Mouse (Mus musculus) embryonic facial prominence, embryonic 13.5 days (tissue): ENCODE data around the gene Lrig3. TPM values are rescaled to one million over a fixed set of nuclear protein-coding genes. Genes with fewer than 3 reads are reported as not detected.

Source experiments
- ATAC-seq: fragments of 200-750 bp; cut with Nextera tagmentation; 2 replicates; pipeline ENCODE4 v1.8.0; 2017; ENCODE audit warnings: low read depth; ENCODE audit not compliant: insufficient number of reproducible peaks, insufficient read depth, low FRiP score, low TSS enrichment
- H3K27ac ChIP-seq: fragments of 300-500 bp; sonication (generic); 2 replicates; pipeline ENCODE4 v1.5.1; 2015; ENCODE audit warnings: moderate library complexity, mild to moderate bottlenecking, inconsistent platforms
- H3K27me3 ChIP-seq: fragments of 300-500 bp; sonication (generic); 2 replicates; pipeline ENCODE4 v1.6.1; 2015; ENCODE audit warnings: mild to moderate bottlenecking, inconsistent platforms
- H3K36me3 ChIP-seq: fragments of 300-500 bp; sonication (generic); 2 replicates; pipeline ENCODE4 v1.6.1; 2015; ENCODE audit warnings: mild to moderate bottlenecking, inconsistent platforms
- H3K4me1 ChIP-seq: fragments of 300-500 bp; sonication (generic); 2 replicates; pipeline ENCODE4 v1.6.1; 2015; ENCODE audit warnings: inconsistent platforms
- H3K4me2 ChIP-seq: fragments of 300-500 bp; sonication (generic); 2 replicates; pipeline ENCODE4 v1.6.1; 2015; ENCODE audit warnings: moderate library complexity, mild to moderate bottlenecking, inconsistent platforms
- H3K4me3 ChIP-seq: fragments of 300-500 bp; sonication (generic); 2 replicates; pipeline ENCODE4 v1.5.1; 2015; ENCODE audit warnings: mild to moderate bottlenecking, inconsistent platforms
- H3K9ac ChIP-seq: fragments of 300-500 bp; sonication (generic); 2 replicates; pipeline ENCODE4 v1.6.1; 2015; ENCODE audit warnings: mild to moderate bottlenecking, inconsistent platforms
- H3K9me3 ChIP-seq: fragments of 300-500 bp; sonication (generic); 2 replicates; pipeline ENCODE4 v1.6.1; 2016; ENCODE audit warnings: inconsistent platforms
- WGBS: fragments of 180-500 bp; shearing (Covaris S2); methylation state at CpG from one replicate; pipeline ENCODE4 v1.1.7; 2015; ENCODE audit warnings: mixed read lengths; 5-methylcytosine and 5-hydroxymethylcytosine counted together
- polyA plus RNA-seq: library from polyadenylated mRNA; unstranded; fragments of >200 nt; fragmentation: Nextera tagmentation; extraction: Ambion mirVana; gene quantifications from 2 replicates; pipeline ENCODE4 v1.2.1, GENCODE M21; 2015

Lrig3 gene
- polyA plus RNA-seq, 1 experiment from 2014 or later, result 37.4 TPM

- Histone ChIP-seq H3K4me2 (no peak overlapping the region), H3K27me3 (no peaks in the 10 kb centered on the region), H3K9ac (no peak overlapping the region), H3K36me3 (no peaks in the 10 kb centered on the region), H3K9me3 (no peaks in the 10 kb centered on the region), H3K4me3 (no peak overlapping the region), H3K4me1 (peaks cover 61% of the 10 kb centered on the region), H3K27ac (no peak overlapping the region)
- 56% methylated on average over 11 of the region's 11 CpGs for WGBS
- ATAC-seq, result no peak
These were observed 25.5 kb upstream of the Lrig3 start for GRCm38 (mm10) chr10:125940316-125941059.

- WGBS, result 14% methylated on average over 5 of the region's 5 CpGs
- Histone ChIP-seq H3K4me2 (no peak overlapping the region; the same call in 1 of the 2 replicates), H3K36me3 (no peaks in the 10 kb centered on the region), H3K4me3 (no peak overlapping the region), H3K9me3 (no peaks in the 10 kb centered on the region), H3K4me1 (peaks cover 66% of the 10 kb centered on the region), H3K27me3 (no peaks in the 10 kb centered on the region), H3K9ac (no peak overlapping the region), H3K27ac (no peak overlapping the region)
- no peak for ATAC-seq
These were observed 22.9 kb upstream of the Lrig3 start for GRCm38 (mm10) chr10:125943098-125943497.

GRCm38 (mm10) chr10:125944762-125945504 is 21.0 kb upstream of the Lrig3 start:
- Histone ChIP-seq H3K4me2 (no peak overlapping the region), H3K27ac (no peak overlapping the region), H3K4me1 (peaks cover 76% of the 10 kb centered on the region), H3K9me3 (no peaks in the 10 kb centered on the region), H3K9ac (no peak overlapping the region), H3K4me3 (no peak overlapping the region), H3K27me3 (no peaks in the 10 kb centered on the region), H3K36me3 (no peaks in the 10 kb centered on the region)
- no peak for ATAC-seq
- 49% methylated on average over 11 of the region's 11 CpGs for WGBS

- Histone ChIP-seq H3K9me3 (no peaks in the 10 kb centered on the region), H3K4me1 (peaks cover 44% of the 10 kb centered on the region), H3K36me3 (no peaks in the 10 kb centered on the region), H3K27ac (no peak overlapping the region), H3K4me3 (peak overlapping the region; percentile 4; the same call in 1 of the 2 replicates), H3K4me2 (peak overlapping the region; percentile 46), H3K27me3 (no peaks in the 10 kb centered on the region), H3K9ac (peak overlapping the region; percentile 27; the same call in 1 of the 2 replicates)
- WGBS, result 25% methylated on average over 15 of the region's 15 CpGs
- no peak; the same call in 1 of the 2 replicates for ATAC-seq
These were observed 17.0 kb upstream of the Lrig3 start for GRCm38 (mm10) chr10:125948842-125949474.

- H3K9me3 ChIP-seq, result no peaks in the 10 kb centered on the region
- H3K36me3 ChIP-seq, result no peaks in the 10 kb centered on the region
- peaks cover 31% of the 10 kb centered on the region for H3K4me1 ChIP-seq
- no peak overlapping the region for H3K4me2 ChIP-seq
- 79% methylated on average over 5 of the region's 5 CpGs for WGBS
- H3K4me3 ChIP-seq, result no peak overlapping the region
- no peak overlapping the region for H3K9ac ChIP-seq
- no peak overlapping the region for H3K27ac ChIP-seq
- ATAC-seq, result no peak
- H3K27me3 ChIP-seq, result no peaks in the 10 kb centered on the region
These were observed 14.3 kb upstream of the Lrig3 start for GRCm38 (mm10) chr10:125951633-125952032.

GRCm38 (mm10) chr10:125954343-125954742 is 11.6 kb upstream of the Lrig3 start:
- Histone ChIP-seq H3K9ac (no peak overlapping the region), H3K27ac (no peak overlapping the region), H3K36me3 (no peaks in the 10 kb centered on the region), H3K27me3 (no peaks in the 10 kb centered on the region; the same call in 1 of the 2 replicates), H3K9me3 (no peaks in the 10 kb centered on the region), H3K4me1 (peaks cover 17% of the 10 kb centered on the region), H3K4me2 (no peak overlapping the region), H3K4me3 (no peak overlapping the region)
- 83% methylated on average over 7 of the region's 7 CpGs for WGBS
- no peak for ATAC-seq

- H3K9me3 ChIP-seq, result no peaks in the 10 kb centered on the region
- 61% methylated on average over 12 of the region's 12 CpGs for WGBS
- no peak overlapping the region; the same call in 1 of the 2 replicates for H3K27ac ChIP-seq
- no peak overlapping the region for H3K9ac ChIP-seq
- no peak overlapping the region for H3K4me3 ChIP-seq
- peaks cover 15% of the 10 kb centered on the region for H3K4me1 ChIP-seq
- H3K36me3 ChIP-seq, result no peaks in the 10 kb centered on the region
- H3K4me2 ChIP-seq, result no peak overlapping the region
- no peak; the same call in 1 of the 2 replicates for ATAC-seq
- H3K27me3 ChIP-seq, result no peaks in the 10 kb centered on the region; the same call in 1 of the 2 replicates
These were observed 11.0 kb upstream of the Lrig3 start for GRCm38 (mm10) chr10:125954747-125955530.

GRCm38 (mm10) chr10:125961411-125962107 is 4.4 kb upstream of the Lrig3 start:
- peaks cover 16% of the 10 kb centered on the region; the same call in 1 of the 2 replicates for H3K4me1 ChIP-seq
- no peak overlapping the region for H3K4me3 ChIP-seq
- H3K27me3 ChIP-seq, result no peaks in the 10 kb centered on the region; the same call in 1 of the 2 replicates
- no peak overlapping the region for H3K4me2 ChIP-seq
- WGBS, result 64% methylated on average over 9 of the region's 9 CpGs
- ATAC-seq, result no peak
- H3K9ac ChIP-seq, result no peak overlapping the region
- no peaks in the 10 kb centered on the region for H3K9me3 ChIP-seq
- H3K27ac ChIP-seq, result no peak overlapping the region
- no peaks in the 10 kb centered on the region for H3K36me3 ChIP-seq

GRCm38 (mm10) chr10:125964709-125965108 is 1.3 kb upstream of the Lrig3 start:
- WGBS, result 66% methylated on average over 3 of the region's 3 CpGs
- H3K27ac ChIP-seq, result no peak overlapping the region
- H3K4me1 ChIP-seq, result peaks cover 14% of the 10 kb centered on the region; the same call in 1 of the 2 replicates
- 0 out of 2 replicates have a peak overlapping the region, but pooled peaks have one; percentile 64 for H3K4me2 ChIP-seq
- no peaks in the 10 kb centered on the region for H3K36me3 ChIP-seq
- no peak overlapping the region for H3K9ac ChIP-seq
- H3K4me3 ChIP-seq, result no peak overlapping the region
- H3K9me3 ChIP-seq, result no peaks in the 10 kb centered on the region
- H3K27me3 ChIP-seq, result no peaks in the 10 kb centered on the region
- no peak for ATAC-seq

- Histone ChIP-seq H3K27me3 (no peaks in the 10 kb centered on the region), H3K4me2 (peak overlapping the region; percentile 64), H3K4me1 (peaks cover 28% of the 10 kb centered on the region), H3K9me3 (no peaks in the 10 kb centered on the region), H3K4me3 (peak overlapping the region; percentile 96), H3K9ac (peak overlapping the region; percentile 100), H3K27ac (peak overlapping the region; percentile 93), H3K36me3 (no peaks in the 10 kb centered on the region)
- WGBS, result under 1% methylated on average over 59 of the region's 59 CpGs
- ATAC-seq, result peak; percentile 60
These were observed 698 bp downstream of the Lrig3 start for GRCm38 (mm10) chr10:125966481-125967251.
